Mouse (Mus musculus): ENCODE measurements around the gene Otulinl. TPM values are rescaled to one million over a fixed set of nuclear protein-coding genes. Genes with fewer than 3 reads are reported as not detected.

Otulinl gene
- polyA plus RNA-seq, 1 experiment from 2014 or later = 3.6 TPM

GRCm38 (mm10) chr15:27668001-27668461 is 13.3 kb downstream of the Otulinl start:
- Histone ChIP-seq H3K9me3 (replicated peaks) (no peaks in the 10 kb centered on the region), H3K9ac (no peak overlapping the region), H3K36me3 (no peaks in the 10 kb centered on the region), H3K4me2 (no peak overlapping the region), H3K4me1 (replicated peaks) (no peaks in the 10 kb centered on the region; the same call in 1 of the 2 replicates), H3K4me3 (no peak overlapping the region), H3K27ac (ENCODE audit: poor library complexity, severe bottlenecking) (no peak overlapping the region), H3K27me3 (replicated peaks) (no peaks in the 10 kb centered on the region)
- 83% methylated on average over 9 of the region's 9 CpGs for WGBS
- ATAC-seq (ENCODE audit: insufficient number of reproducible peaks, low FRiP score) = no peak

GRCm38 (mm10) chr15:27666911-27667539 is 14.4 kb downstream of the Otulinl start:
- Histone ChIP-seq H3K27me3 (replicated peaks) (no peaks in the 10 kb centered on the region), H3K27ac (ENCODE audit: poor library complexity, severe bottlenecking) (no peak overlapping the region), H3K4me2 (no peak overlapping the region), H3K9ac (no peak overlapping the region), H3K36me3 (no peaks in the 10 kb centered on the region), H3K4me3 (no peak overlapping the region), H3K4me1 (replicated peaks) (no peaks in the 10 kb centered on the region), H3K9me3 (replicated peaks) (no peaks in the 10 kb centered on the region)
- no peak for ATAC-seq (ENCODE audit: insufficient number of reproducible peaks, low FRiP score)
- 48% methylated on average over 9 of the region's 9 CpGs for WGBS

GRCm38 (mm10) chr15:27665392-27665911 is 15.9 kb downstream of the Otulinl start:
- Histone ChIP-seq H3K4me2 (no peak overlapping the region), H3K4me3 (no peak overlapping the region), H3K4me1 (replicated peaks) (no peaks in the 10 kb centered on the region), H3K36me3 (no peaks in the 10 kb centered on the region), H3K9ac (no peak overlapping the region), H3K27me3 (replicated peaks) (no peaks in the 10 kb centered on the region), H3K9me3 (replicated peaks) (no peaks in the 10 kb centered on the region), H3K27ac (ENCODE audit: poor library complexity, severe bottlenecking) (no peak overlapping the region)
- no peak for ATAC-seq (ENCODE audit: insufficient number of reproducible peaks, low FRiP score)
- WGBS = 57% methylated on average over 21 of the region's 21 CpGs

GRCm38 (mm10) chr15:27664126-27664525 is 17.3 kb downstream of the Otulinl start:
- H3K4me2 ChIP-seq = no peak overlapping the region
- no peak overlapping the region for H3K4me3 ChIP-seq
- H3K9me3 ChIP-seq (replicated peaks) = no peaks in the 10 kb centered on the region
- no peaks in the 10 kb centered on the region for H3K27me3 ChIP-seq (replicated peaks)
- H3K4me1 ChIP-seq (replicated peaks) = no peaks in the 10 kb centered on the region
- WGBS = 83% methylated on average over 9 of the region's 9 CpGs
- no peak for ATAC-seq (ENCODE audit: insufficient number of reproducible peaks, low FRiP score)
- H3K36me3 ChIP-seq = no peaks in the 10 kb centered on the region
- H3K27ac ChIP-seq (ENCODE audit: poor library complexity, severe bottlenecking) = no peak overlapping the region
- no peak overlapping the region for H3K9ac ChIP-seq

GRCm38 (mm10) chr15:27662699-27663098 is 18.7 kb downstream of the Otulinl start:
- Histone ChIP-seq H3K4me3 (no peak overlapping the region), H3K27ac (ENCODE audit: poor library complexity, severe bottlenecking) (no peak overlapping the region), H3K9ac (no peak overlapping the region), H3K4me1 (replicated peaks) (no peaks in the 10 kb centered on the region), H3K4me2 (no peak overlapping the region), H3K36me3 (no peaks in the 10 kb centered on the region), H3K27me3 (replicated peaks) (no peaks in the 10 kb centered on the region), H3K9me3 (replicated peaks) (0 out of 2 replicates have a peak, but pooled peaks cover 8% of the 10 kb centered on the region)
- WGBS = 83% methylated on average over 1 of the region's 1 CpGs
- no peak for ATAC-seq (ENCODE audit: insufficient number of reproducible peaks, low FRiP score)

GRCm38 (mm10) chr15:27661696-27662095 is 19.7 kb downstream of the Otulinl start:
- 0 out of 2 replicates have a peak, but pooled peaks cover 4% of the 10 kb centered on the region for H3K27me3 ChIP-seq (replicated peaks)
- H3K36me3 ChIP-seq = no peaks in the 10 kb centered on the region
- ATAC-seq (ENCODE audit: insufficient number of reproducible peaks, low FRiP score) = no peak
- no peaks in the 10 kb centered on the region for H3K4me1 ChIP-seq (replicated peaks)
- no peak overlapping the region for H3K4me3 ChIP-seq
- WGBS = 82% methylated on average over 6 of the region's 6 CpGs
- no peak overlapping the region for H3K27ac ChIP-seq (ENCODE audit: poor library complexity, severe bottlenecking)
- H3K4me2 ChIP-seq = no peak overlapping the region
- 0 out of 2 replicates have a peak, but pooled peaks cover 8% of the 10 kb centered on the region for H3K9me3 ChIP-seq (replicated peaks)
- H3K9ac ChIP-seq = no peak overlapping the region

GRCm38 (mm10) chr15:27659592-27660244 is 21.7 kb downstream of the Otulinl start:
- H3K36me3 ChIP-seq = no peaks in the 10 kb centered on the region
- H3K9me3 ChIP-seq (replicated peaks) = 0 out of 2 replicates have a peak, but pooled peaks cover 8% of the 10 kb centered on the region
- no peak overlapping the region for H3K27ac ChIP-seq (ENCODE audit: poor library complexity, severe bottlenecking)
- ATAC-seq (ENCODE audit: insufficient number of reproducible peaks, low FRiP score) = no peak
- H3K9ac ChIP-seq = no peak overlapping the region
- H3K4me1 ChIP-seq (replicated peaks) = no peaks in the 10 kb centered on the region
- no peak overlapping the region for H3K4me2 ChIP-seq
- 29% methylated on average over 17 of the region's 17 CpGs for whole genome bisulfite sequencing
- 0 out of 2 replicates have a peak, but pooled peaks cover 7% of the 10 kb centered on the region for H3K27me3 ChIP-seq (replicated peaks)
- no peak overlapping the region for H3K4me3 ChIP-seq

- H3K27ac ChIP-seq (ENCODE audit: poor library complexity, severe bottlenecking) = no peak overlapping the region
- H3K9ac ChIP-seq = no peak overlapping the region
- no peaks in the 10 kb centered on the region for H3K4me1 ChIP-seq (replicated peaks)
- no peak overlapping the region for H3K4me3 ChIP-seq
- 0 out of 2 replicates have a peak, but pooled peaks cover 7% of the 10 kb centered on the region for H3K27me3 ChIP-seq (replicated peaks)
- ATAC-seq (ENCODE audit: insufficient number of reproducible peaks, low FRiP score) = no peak
- H3K36me3 ChIP-seq = no peaks in the 10 kb centered on the region
- 0 out of 2 replicates have a peak, but pooled peaks cover 8% of the 10 kb centered on the region for H3K9me3 ChIP-seq (replicated peaks)
- no peak overlapping the region for H3K4me2 ChIP-seq
- 71% methylated on average over 5 of the region's 5 CpGs for WGBS
Observed at GRCm38 (mm10) chr15:27659143-27659542, 22.2 kb downstream of the Otulinl start.

GRCm38 (mm10) chr15:27658356-27658755 is 23.0 kb downstream of the Otulinl start:
- Histone ChIP-seq H3K27ac (ENCODE audit: poor library complexity, severe bottlenecking) (no peak overlapping the region), H3K36me3 (no peaks in the 10 kb centered on the region), H3K27me3 (replicated peaks) (0 out of 2 replicates have a peak, but pooled peaks cover 7% of the 10 kb centered on the region), H3K4me3 (no peak overlapping the region), H3K4me1 (replicated peaks) (no peaks in the 10 kb centered on the region), H3K4me2 (no peak overlapping the region), H3K9me3 (replicated peaks) (0 out of 2 replicates have a peak, but pooled peaks cover 8% of the 10 kb centered on the region), H3K9ac (no peak overlapping the region)
- no peak for ATAC-seq (ENCODE audit: insufficient number of reproducible peaks, low FRiP score)
- 82% methylated on average over 4 of the region's 4 CpGs for WGBS

- Histone ChIP-seq H3K9ac (no peak overlapping the region), H3K36me3 (no peaks in the 10 kb centered on the region), H3K4me2 (no peak overlapping the region), H3K4me1 (replicated peaks) (no peaks in the 10 kb centered on the region), H3K27ac (ENCODE audit: poor library complexity, severe bottlenecking) (no peak overlapping the region), H3K4me3 (no peak overlapping the region), H3K9me3 (replicated peaks) (0 out of 2 replicates have a peak, but pooled peaks cover 8% of the 10 kb centered on the region), H3K27me3 (replicated peaks) (0 out of 2 replicates have a peak, but pooled peaks cover 7% of the 10 kb centered on the region)
- 92% methylated on average over 10 of the region's 10 CpGs for WGBS
- no peak for ATAC-seq (ENCODE audit: insufficient number of reproducible peaks, low FRiP score)
Observed at GRCm38 (mm10) chr15:27657866-27658265, 23.5 kb downstream of the Otulinl start.

GRCm38 (mm10) chr15:27656626-27657025 is 24.8 kb downstream of the Otulinl start:
- no peak overlapping the region for H3K4me2 ChIP-seq
- ATAC-seq (ENCODE audit: insufficient number of reproducible peaks, low FRiP score) = no peak
- H3K4me3 ChIP-seq = no peak overlapping the region
- 0 out of 2 replicates have a peak, but pooled peaks cover 8% of the 10 kb centered on the region for H3K9me3 ChIP-seq (replicated peaks)
- no peaks in the 10 kb centered on the region for H3K4me1 ChIP-seq (replicated peaks)
- WGBS = 74% methylated on average over 9 of the region's 9 CpGs
- no peak overlapping the region for H3K9ac ChIP-seq
- H3K36me3 ChIP-seq = no peaks in the 10 kb centered on the region
- H3K27ac ChIP-seq (ENCODE audit: poor library complexity, severe bottlenecking) = no peak overlapping the region
- H3K27me3 ChIP-seq (replicated peaks) = 0 out of 2 replicates have a peak, but pooled peaks cover 7% of the 10 kb centered on the region

Measured in heart, embryonic 12.5 days (tissue).